Mouse (Mus musculus): Measurements from ENCODE around the gene Ifna1. TPM values are rescaled to one million over a fixed set of nuclear protein-coding genes. Genes with fewer than 3 reads are reported as not detected.

Gene Ifna1
- not detected for polyA plus RNA-seq (2017; shearing (Covaris generic))

DNA sequence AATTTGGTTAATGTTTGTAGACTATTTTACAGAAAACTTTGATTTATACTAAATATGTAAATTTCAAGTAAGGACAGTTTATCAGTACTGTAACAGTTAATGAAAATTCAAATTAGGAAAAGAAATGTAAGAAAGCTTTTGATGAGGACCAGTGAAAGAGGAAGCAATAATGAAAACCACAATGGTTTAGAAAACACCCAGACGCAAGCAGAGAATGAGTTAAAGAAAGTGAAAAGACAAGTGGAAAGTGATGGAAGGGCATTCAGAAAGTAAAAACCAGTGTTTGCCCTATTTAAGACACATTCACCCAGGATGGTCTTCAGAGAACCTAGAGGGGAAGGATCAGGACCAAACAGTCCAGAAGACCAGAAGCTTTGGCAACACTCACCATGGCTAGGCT, at the start of gene Ifna1:
Gene Ifna1, plus strand, starts transcription at position 390 of the 400 bp plus-strand sequence.

GRCm38 (mm10) chr4:88802954-88803353, 46.9 kb upstream of the Ifna1 start, which contains the start of gene Gm13287:
Gene Gm13287 (plus strand): TSS chr4:88803254.

DNA sequence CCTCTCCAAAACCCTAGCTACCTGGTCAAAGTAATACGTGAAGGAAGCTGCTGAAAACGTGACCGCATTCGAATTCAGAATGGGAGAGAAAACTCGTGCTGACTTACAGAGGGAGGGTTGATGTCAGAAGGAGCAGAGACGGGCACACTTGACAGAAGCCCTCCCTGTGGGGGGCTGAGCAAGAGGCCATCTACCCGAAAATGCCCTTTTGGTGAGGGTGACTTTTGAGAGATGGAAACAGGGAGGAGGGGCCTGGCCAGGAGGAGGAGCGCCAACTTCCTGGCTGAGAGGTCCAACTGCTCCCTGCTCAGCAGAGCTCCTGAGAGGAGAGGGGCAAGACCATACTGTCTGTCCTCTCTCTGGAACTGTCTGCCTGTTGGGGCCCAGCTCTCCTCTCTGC, 44.7 kb upstream of the Ifna1 start, which contains the start of gene Gm13288:
Gene Gm13288, plus strand, starts transcription at position 301 of the 400 bp plus-strand sequence.

GRCm38 (mm10) chr4:88815928-88816327, 34.0 kb upstream of the Ifna1 start, which contains the start of gene Ifna7:
Gene Ifna7 (plus strand): TSS chr4:88816228.

DNA sequence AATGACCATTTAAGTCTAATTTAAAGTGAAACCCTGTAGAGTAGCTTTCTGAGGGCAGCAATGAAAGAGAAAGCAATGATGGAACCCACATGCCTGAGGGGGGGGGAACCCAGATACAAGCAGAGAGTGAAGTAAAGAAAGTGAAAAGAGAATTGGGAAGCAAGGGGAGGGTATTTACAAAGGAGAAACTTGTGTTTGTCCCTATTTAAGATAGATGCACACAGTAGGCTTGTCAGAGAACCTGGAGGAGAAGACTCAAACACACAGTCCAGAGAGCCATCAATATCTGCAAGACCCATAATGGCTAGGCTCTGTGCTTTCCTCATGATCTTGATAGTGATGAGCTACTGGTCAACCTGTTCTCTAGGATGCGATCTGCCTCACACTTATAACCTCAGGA, 30.2 kb upstream of the Ifna1 start, which contains the start of gene Ifna11:
Gene Ifna11, plus strand, starts transcription at position 301 of the 400 bp plus-strand sequence.

DNA sequence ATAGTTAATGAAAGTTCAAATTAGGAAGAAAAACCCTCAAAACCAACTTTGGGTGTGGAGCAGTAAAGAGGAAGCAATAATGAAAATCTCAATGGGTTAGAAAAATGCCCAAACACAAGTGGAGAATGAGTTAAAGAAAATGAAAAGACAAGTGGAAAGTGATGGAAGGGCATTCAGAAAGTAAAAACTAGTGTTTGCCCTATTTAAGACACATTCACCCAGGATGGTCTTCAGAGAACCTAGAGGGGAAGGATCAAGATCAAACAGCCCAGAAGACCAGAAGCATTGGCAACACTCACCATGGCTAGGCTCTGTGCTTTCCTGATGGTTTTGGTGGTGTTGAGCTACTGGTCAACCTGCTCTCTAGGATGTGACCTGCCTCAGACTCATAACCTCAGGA, 22.8 kb upstream of the Ifna1 start, which contains the start of gene Ifna6:
Gene Ifna6, plus strand, starts transcription at position 301 of the 400 bp plus-strand sequence.

GRCm38 (mm10) chr4:88835225-88835624, 14.7 kb upstream of the Ifna1 start, which contains the start of gene Ifna5:
Gene Ifna5 (plus strand): TSS chr4:88835525.

GRCm38 (mm10) chr4:88841438-88841911, 8.4 kb upstream of the Ifna1 start, which contains the start of gene Ifna4:
Gene Ifna4 (plus strand): TSS chr4:88841861.

GRCm38 (mm10) chr4:88880101-88880500, 30.2 kb downstream of the Ifna1 start, which contains the start of gene Ifne:
Gene Ifne (minus strand): TSS chr4:88880201.

Other genes with a start within 250 kb of the Ifna1 start
- not detected for gene Ifna12, start 246.7 kb upstream of the Ifna1 start, polyA plus RNA-seq (2017; shearing (Covaris generic))
- not detected for gene C87499, start 215.7 kb upstream of the Ifna1 start, polyA plus RNA-seq (2017; shearing (Covaris generic))
- gene Ifna13, start 205.6 kb upstream of the Ifna1 start, polyA plus RNA-seq (2017; shearing (Covaris generic)), result not detected
- not detected for gene Ifna16, start 173.2 kb upstream of the Ifna1 start, polyA plus RNA-seq (2017; shearing (Covaris generic))
- not detected for gene Ifna2, start 166.2 kb upstream of the Ifna1 start, polyA plus RNA-seq (2017; shearing (Covaris generic))
- gene Ifnab, start 158.7 kb upstream of the Ifna1 start, polyA plus RNA-seq (2017; shearing (Covaris generic)), result not detected
- gene Gm26566, start 128.3 kb upstream of the Ifna1 start, polyA plus RNA-seq (2017; shearing (Covaris generic)), result not detected
- gene Klhl9, start 127.6 kb upstream of the Ifna1 start, polyA plus RNA-seq (2017; shearing (Covaris generic)), result 13.5 TPM
- not detected for gene Gm13271, start 95.2 kb upstream of the Ifna1 start, polyA plus RNA-seq (2017; shearing (Covaris generic))
- not detected for gene Gm13283, start 90.0 kb upstream of the Ifna1 start, polyA plus RNA-seq (2017; shearing (Covaris generic))
- not detected for gene Gm13290, start 76.3 kb upstream of the Ifna1 start, polyA plus RNA-seq (2017; shearing (Covaris generic))
- not detected for gene Gm13289, start 73.2 kb upstream of the Ifna1 start, polyA plus RNA-seq (2017; shearing (Covaris generic))
- gene Gm13272, start 70.2 kb upstream of the Ifna1 start, polyA plus RNA-seq (2017; shearing (Covaris generic)), result not detected
- 0.32 TPM for gene Ifnz, start 68.0 kb upstream of the Ifna1 start, polyA plus RNA-seq (2017; shearing (Covaris generic))
- not detected for gene Gm13276, start 64.4 kb upstream of the Ifna1 start, polyA plus RNA-seq (2017; shearing (Covaris generic))
- not detected for gene Gm13277, start 61.5 kb upstream of the Ifna1 start, polyA plus RNA-seq (2017; shearing (Covaris generic))
- not detected for gene Gm13278, start 58.5 kb upstream of the Ifna1 start, polyA plus RNA-seq (2017; shearing (Covaris generic))
- gene Gm13275, start 55.6 kb upstream of the Ifna1 start, polyA plus RNA-seq (2017; shearing (Covaris generic)), result not detected
- gene Gm13279, start 52.7 kb upstream of the Ifna1 start, polyA plus RNA-seq (2017; shearing (Covaris generic)), result not detected
- gene Gm13285, start 50.4 kb upstream of the Ifna1 start, polyA plus RNA-seq (2017; shearing (Covaris generic)), result 0.76 TPM
- gene Gm13287, start 46.8 kb upstream of the Ifna1 start, polyA plus RNA-seq (2017; shearing (Covaris generic)), result not detected
- not detected for gene Gm13288, start 44.6 kb upstream of the Ifna1 start, polyA plus RNA-seq (2017; shearing (Covaris generic))
- not detected for gene Ifna7, start 33.9 kb upstream of the Ifna1 start, polyA plus RNA-seq (2017; shearing (Covaris generic))
- gene Ifna11, start 30.1 kb upstream of the Ifna1 start, polyA plus RNA-seq (2017; shearing (Covaris generic)), result not detected
- not detected for gene Ifna6, start 22.7 kb upstream of the Ifna1 start, polyA plus RNA-seq (2017; shearing (Covaris generic))
- not detected for gene Ifna5, start 14.6 kb upstream of the Ifna1 start, polyA plus RNA-seq (2017; shearing (Covaris generic))
- not detected for gene Ifna4, start 8.2 kb upstream of the Ifna1 start, polyA plus RNA-seq (2017; shearing (Covaris generic))
- gene Ifne, start 30.1 kb downstream of the Ifna1 start, polyA plus RNA-seq (2017; shearing (Covaris generic)), result not detected

All from CD4-positive, CD25-positive, alpha-beta regulatory T cell, adult 9 weeks (primary cell).